Mouse (Mus musculus) heart, postnatal 25 days (tissue): Measurements from ENCODE around the gene Col25a1. TPM values are rescaled to one million over a fixed set of nuclear protein-coding genes. Genes with fewer than 3 reads are reported as not detected.

ENCODE experiments used
- DNase-seq: peaks from one replicate; pipeline ENCODE4 v3.0.0; 2022; ENCODE audit warnings: low spot score
- intact Hi-C: fragments of 180-260 bp; cut with DNase I; formaldehyde crosslinking; loops from one replicate; pipeline ENCODE4 v1.15.1; 2025
- total RNA-seq, 2 experiments: library from RNA; stranded (reverse); gene quantifications; 2 replicates each; pipeline ENCODE4 v1.2.3; 2021

Gene Col25a1
- total RNA-seq, 2 experiments from 2014 or later, result 0.36 to 0.42 TPM

DNA sequence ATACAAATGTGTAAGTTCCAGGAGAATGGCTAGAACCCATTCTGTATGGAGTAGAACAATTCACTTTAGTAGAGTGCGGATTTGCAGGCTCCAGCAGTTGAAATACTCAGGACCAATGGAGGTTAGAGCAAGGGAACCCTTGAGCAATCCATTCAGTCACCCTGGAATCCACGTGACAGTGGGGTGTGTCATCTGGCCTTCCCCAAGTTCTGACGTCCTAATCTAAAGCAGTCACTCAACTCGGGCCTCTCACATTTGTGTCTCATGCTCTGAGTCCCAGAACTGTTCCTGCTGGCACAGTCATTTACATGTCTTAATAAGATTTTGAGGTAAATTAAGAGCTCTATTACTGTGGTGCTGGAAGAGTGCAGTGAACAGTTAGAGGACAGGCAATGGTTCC is 28.6 kb downstream of the Col25a1 start:
- intact Hi-C loops, result no loop called here
- no peak for DNase-seq

DNA sequence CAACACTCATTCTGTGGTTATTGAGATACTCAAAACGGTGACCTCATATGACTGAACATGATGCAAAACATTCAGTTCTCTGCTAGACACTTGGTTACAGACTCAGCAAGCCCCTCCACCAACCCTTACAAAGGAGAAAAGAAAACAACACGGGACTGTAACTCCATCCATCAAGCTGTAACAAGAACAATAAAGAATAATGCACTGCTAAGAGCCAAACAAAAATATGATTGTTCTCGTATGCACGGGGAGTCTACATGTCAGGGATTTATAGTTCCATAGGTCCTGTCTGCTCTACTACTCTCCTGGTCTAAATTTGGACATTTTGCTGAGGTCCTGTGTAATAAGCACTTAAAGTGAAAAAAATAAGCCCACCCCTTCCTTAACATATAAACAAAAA is 29.6 kb downstream of the Col25a1 start:
- intact Hi-C loops, result no loop called here
- no peak for DNase-seq

DNA sequence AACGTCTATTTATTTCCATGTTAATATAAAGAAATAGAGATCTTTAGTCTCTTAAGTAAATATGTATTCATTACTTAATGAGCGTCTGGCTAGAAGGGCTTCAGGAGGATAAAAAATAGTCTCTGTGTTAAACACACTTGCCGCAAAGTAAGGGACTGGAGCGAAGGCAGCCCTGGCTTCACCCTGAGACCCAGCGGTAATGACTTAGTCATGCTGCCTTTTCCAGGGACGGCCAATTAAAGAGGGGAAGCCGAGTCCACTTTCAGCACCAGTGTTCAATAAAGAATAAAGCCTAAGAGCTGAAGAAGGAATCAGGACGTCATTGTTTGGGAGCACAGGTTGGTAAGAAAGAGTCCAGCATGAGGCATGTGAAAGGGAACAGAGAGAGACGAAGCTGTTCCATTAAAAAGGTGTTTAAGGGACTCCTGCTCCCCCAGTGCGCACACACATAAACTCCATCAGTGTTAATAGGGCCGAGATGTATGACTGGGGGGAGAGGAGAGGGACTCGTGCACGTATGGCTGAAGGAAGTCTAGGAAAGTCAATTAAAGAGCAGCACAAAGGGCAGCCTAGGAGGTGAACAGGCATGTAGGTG is 30.1 kb downstream of the Col25a1 start:
- intact Hi-C loops, result no loop called here
- DNase-seq, result no peak

DNA sequence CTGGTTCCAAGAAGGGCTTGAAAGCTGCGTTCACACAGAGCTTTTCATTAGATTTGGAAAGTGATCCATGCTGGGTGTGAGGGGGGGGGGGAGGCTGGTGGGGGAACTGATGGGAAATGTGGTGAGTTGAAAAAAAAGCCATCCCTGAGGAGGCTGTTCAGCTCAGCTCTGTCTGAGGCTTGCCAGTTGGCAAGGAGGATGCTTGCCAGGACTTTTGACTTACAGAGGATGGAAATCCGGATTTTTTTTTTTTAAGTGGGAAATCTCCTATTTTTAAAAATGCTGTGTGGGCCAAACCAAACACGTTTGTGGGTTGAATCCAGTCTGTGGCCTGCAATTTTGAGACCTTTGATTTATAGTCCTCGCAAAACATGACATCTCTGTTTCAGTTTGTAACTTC is 35.6 kb downstream of the Col25a1 start:
- DNase-seq, result no peak
- intact Hi-C loops, result no loop called here

DNA sequence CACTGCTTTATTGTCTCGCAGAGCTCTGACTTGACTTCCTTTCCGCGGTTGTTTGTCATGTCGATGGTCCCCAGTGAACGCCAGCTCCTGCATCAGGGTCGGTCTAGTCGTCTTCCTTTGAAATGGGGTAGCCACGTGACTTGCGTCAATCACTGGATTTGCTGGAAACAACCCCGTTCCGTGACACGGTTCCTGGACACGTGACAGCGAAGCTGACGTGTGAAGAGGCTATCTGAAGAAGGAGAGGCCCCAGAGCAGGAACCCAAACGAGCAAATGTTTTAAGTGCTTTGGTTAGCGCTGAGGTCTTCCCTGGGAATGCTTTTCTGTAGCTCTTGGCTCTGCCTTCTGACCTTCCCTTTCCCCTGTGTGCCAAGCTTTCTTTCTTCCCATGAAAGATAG is 41.5 kb downstream of the Col25a1 start:
- intact Hi-C loops, result no loop called here
- peak; percentile 44 for DNase-seq

DNA sequence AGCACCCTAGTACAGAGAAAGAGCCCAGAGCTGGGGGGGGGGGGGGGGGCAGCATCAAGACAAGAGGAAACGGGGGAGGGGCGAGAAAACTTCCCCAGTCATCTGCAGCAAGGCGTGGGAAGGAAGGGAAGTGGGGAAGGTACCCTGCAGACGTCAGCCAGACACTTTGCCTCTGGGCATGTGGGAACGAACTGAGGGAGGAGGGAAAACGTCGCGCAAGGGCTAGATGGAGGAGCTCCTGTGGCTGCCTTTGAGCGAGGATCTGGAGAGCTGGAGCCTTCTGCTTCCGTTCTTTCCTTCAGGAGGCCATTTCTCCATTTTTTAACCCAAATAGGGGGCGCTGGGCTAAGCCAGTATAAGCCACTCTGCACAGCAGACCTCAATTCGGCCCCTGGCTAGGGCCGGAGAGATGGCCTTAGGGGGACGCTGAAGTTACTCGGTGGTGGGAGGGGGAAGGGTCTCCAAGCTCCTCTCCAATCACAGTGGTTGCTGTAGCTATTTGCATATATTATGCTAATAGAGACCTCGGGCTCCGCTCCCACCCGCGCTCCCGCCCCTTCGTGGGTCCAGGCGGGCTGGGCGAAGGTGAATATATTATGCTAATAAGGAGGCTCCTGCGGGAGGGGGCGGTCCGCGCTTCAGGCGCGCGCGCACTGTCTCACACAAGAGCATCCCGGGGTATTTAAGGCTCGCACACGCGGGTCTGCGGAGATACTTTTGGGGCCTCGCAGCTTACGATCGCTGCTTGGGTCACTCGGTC is 49.1 kb downstream of the Col25a1 start:
- DNase-seq, result peak; percentile 64
- intact Hi-C loops, result loop anchor here (10.0 kb wide), 2 partner anchors 304 to 514 kb away; no protein-coding TSS in a partner anchor

DNA sequence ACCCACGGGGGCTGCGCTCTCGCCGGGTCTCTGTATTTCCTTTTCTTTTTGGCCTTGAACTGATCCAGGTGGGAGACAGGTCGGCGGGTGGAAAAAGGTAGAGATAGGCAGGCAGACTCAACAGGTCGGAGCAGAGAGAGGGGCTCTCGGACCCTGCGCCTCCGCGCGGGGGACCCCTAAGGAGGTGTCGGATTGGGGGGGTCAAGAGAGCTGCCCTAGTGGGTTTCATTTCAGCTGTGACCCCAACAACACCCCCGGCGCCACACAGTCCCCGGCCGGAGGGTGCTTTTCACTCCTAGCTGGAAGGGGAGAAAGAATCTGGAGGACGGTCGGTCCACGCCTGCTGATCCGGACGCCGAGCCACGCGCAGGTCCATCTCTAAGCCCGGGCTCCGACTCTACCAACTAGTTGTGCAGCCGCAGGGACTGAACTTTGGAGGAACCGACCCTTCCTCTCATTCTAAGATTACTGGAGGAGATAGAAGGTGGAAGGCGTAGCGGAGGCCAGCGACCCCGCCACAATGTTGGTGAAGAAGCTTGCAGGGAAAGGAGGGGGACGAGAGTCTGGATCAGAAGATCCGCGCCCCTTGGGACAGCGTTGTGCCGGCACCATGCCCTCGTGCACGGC is 49.8 kb downstream of the Col25a1 start:
- DNase-seq, result no peak
- intact Hi-C loops, result loop anchor here (10.0 kb wide), 2 partner anchors 304 to 514 kb away; no protein-coding TSS in a partner anchor

DNA sequence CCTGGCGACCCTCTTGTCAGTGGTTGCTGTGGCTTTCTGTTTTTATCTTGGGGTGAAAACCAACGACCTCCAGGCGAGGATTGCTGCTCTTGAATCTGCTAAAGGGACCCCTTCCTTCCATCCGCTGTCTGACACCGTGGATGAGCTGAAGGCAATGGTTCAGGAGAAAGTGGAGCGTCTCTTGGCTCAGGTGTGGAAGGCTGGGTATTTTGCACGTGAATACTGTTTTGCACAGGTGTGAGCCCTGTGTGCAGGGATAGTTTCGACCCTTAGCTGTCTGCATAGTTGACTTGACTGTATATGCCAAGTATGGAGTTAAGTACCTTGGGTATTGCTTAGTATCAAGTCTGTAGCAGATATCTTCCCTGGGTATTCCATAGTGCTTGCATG is 50.3 kb downstream of the Col25a1 start:
- no peak for DNase-seq
- intact Hi-C loops, result loop anchor here (10.0 kb wide), 2 partner anchors 303 to 513 kb away; no protein-coding TSS in a partner anchor

DNA sequence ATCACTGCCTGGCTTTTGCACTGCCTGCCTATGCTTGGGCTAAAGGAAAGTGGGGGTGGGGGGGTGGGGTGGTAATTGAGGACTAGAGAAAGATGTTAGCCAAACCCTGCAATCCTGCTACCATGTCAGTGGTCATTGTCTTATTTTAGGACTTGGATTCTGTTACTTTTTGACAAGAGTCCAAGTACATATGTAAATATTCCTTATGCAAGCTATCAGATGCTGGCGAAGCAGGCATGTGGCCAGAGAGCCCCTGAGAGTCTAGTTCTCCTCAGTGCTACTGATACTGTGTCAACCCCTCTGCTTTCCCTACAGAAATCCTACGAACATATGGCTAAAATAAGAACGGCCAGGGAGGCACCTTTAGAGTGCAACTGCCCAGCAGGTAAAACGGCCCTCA is 51.1 kb downstream of the Col25a1 start:
- no peak for DNase-seq
- intact Hi-C loops, result loop anchor here (10.0 kb wide), 2 partner anchors 302 to 512 kb away; no protein-coding TSS in a partner anchor

DNA sequence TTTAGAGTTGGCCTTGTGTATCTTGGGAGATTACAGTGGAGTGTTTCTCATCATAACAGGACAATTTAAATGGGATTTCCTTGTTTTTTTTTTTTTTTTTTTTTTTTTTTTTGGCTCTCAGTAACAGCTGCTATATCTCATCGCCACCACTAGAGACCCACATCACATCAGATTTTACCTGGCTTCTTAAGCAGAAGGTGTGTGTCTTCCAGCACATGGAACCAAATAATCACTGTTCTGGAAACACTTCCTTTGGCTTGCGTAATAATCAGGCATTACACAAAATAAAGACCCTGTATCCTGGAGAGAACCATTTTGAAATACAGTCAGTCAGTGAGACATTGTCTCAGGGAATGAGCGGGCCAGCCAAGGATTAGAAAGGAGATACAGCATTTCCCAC is 53.8 kb downstream of the Col25a1 start:
- intact Hi-C loops, result loop anchor here (5.0 to 10.0 kb wide), 3 partner anchors 300 to 510 kb away; no protein-coding TSS in a partner anchor

DNA sequence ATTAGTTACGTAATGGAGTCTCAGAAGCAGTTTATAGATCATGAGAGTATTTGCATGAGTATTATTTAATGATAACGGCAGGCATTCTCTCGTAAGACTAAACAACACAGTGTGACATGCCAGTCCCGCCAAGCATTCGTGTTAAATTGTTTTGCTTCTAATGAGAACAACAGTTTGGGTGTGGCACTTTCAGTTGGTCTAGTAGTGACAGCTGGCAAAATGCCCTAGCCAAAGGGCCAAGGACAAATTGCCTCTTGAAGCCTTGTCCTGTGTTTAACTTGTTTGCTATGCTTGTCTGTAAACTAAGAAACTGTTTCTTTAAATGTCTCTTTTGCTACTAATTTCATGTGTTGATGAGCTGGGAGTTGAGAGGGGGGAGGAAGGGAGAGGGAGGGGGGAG is 56.3 kb downstream of the Col25a1 start:
- intact Hi-C loops, result loop anchor here (5.0 to 10.0 kb wide), 3 partner anchors 297 to 507 kb away; no protein-coding TSS in a partner anchor
- DNase-seq, result no peak

More for the DNA sequence above, 53.8 kb downstream of the Col25a1 start:
- no peak for DNase-seq

DNA sequence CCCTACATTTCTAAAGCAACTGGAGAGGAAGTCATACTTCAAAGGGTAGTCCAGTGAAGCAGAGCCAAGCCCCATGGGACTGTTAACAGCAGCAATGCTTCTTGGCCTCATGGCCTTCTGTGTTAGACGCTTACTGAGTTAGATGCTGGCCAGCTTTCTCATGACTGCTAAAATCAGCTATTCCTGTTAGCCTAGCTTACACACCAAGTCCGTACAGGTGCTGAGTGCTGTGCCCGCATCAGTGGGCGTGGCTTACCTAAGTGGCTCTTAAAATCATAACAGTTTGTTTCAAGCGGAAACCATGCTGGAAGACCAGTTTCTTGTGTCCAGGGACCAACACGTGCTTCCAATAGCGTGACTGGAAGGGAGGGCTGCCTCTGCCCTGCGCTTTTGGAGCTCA is 62.1 kb downstream of the Col25a1 start:
- intact Hi-C loops, result no loop called here
- DNase-seq, result no peak

DNA sequence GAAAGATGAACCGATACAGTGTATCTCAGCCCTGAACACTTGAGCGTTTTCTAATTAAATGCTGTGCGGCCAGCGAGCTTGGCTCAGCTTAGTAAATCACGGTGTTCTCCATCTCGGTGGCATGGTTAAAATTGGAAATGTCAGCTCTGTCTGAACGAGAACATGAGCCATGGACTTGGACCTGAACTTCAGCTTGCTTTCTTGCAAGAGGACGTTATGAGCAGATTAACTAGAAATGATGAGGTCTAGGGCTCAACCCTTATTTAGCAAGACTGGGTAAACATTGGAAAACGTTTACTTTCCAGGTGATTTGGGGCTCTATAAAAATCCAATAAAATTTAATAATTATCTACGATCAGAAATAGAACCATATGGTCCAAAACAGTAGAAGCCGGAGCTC is 83.3 kb downstream of the Col25a1 start:
- no peak for DNase-seq
- intact Hi-C loops, result no loop called here

DNA sequence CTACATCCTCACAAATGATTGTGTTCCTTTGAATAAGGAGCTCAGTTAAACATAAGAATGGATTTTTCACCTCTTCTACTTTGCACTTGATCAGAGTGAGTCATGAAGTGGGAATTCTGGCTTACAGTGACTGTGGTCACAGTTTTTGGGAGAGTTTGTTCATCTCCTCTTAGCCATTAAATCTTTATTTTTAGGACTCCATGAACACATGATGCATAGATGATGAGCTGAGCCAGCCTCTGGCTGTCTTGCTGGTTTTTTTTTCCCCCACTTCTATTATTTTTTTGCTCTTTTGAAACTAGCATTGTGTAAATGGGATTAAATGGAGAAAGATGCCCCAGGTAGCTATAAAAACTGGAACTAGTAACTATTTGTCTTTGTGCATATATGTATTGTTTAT is 84.8 kb downstream of the Col25a1 start:
- DNase-seq, result no peak
- intact Hi-C loops, result no loop called here

DNA sequence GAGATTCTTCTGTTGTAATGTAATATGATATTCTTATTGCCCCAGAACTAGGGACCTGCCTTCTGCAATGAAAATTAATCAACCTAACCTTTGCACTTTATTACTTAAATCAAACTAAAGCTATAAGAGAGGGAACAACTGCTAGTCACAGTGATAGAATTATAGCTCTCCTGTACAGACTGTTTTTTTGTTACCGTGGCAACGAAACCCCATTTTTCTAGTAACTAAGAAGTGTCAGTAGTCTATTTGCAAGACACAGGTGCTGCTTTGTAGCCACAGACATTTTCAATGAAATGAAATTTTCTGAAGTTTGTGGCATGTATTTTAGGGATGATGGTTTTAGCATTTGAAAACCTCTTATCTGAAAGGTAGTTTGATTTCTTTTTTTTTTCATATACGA is 85.3 kb downstream of the Col25a1 start:
- DNase-seq, result no peak
- intact Hi-C loops, result no loop called here

DNA sequence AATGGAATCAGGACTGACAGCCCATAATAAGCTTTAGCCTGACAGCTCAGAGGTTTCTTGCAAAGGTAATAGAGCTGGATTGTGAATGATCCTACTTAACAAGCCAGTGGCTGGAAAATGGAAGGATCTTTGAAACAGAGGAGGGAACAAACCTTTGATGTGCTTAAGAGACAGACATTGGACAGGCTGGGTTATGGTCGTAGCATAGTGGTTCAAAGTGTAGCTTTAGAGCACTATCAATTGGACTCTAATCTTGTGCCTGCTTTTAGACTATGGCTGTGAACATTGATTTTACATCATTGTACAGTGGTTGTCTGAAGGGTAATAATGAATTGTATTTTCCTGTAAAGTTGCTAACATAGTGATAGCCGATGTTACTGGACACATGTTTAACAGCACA is 86.4 kb downstream of the Col25a1 start:
- intact Hi-C loops, result no loop called here
- DNase-seq, result no peak

DNA sequence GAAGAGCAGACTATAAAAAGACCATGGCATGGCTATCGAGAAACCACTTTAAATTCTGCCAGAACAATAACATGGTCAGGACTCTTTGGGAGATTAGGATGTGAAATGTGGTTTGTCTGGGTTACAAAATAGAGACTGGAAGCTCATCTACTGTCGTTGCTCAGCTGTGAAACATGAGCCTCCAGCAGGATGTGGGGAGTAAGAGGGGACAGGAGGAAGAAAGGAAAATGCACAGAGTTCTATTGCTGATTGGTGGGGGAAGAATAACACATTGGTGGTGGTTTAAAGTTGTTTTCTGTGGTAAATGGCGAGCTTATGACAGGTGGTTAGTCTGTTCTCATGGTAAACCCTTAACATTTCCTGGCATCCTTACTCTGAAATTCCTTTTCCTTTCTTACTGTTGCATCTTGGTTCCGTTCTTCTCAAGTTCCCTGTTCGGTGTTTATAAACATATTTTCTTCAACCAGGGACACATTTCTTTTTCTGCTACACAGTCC is 87.0 kb downstream of the Col25a1 start:
- intact Hi-C loops, result no loop called here
- DNase-seq, result no peak

DNA sequence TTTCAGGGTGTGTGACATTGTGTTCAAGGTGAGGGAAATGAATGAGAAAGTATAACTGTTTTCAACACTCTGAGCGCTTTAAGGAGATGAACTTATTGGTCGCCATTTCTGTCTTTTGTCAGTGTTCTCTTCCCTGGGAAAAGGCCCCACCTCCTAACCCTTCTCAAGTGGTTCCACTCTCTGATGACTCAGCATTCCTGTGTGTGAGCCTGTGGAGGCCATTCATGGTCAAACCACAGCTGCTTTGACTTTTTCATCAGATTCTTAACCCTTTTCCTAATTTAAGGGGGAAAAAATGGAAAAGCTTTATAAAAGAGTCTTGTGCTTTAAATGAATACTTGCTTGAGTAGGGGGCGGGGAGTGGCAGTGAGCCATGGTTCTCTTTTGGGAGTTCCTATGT is 89.5 kb downstream of the Col25a1 start:
- no peak for DNase-seq
- intact Hi-C loops, result no loop called here

DNA sequence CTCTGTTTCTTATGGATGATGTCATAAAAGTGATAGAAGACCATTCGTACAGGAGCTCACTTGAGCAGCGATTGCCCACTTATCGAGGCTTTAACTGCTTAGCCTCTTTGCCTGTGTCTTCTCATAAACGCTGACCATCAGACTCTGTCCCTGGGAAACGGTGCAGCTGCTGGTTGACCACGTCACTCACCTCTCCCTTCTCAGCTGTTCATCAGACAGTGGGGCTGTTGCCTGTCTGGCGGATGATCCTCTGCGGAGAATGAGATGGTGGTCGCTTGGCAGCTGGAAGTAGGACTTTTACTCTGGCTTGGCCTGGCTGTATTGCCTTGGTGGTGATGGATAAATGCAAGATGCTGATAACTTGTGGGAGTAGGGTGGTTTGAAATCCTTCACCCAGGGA is 96.9 kb downstream of the Col25a1 start:
- no peak for DNase-seq
- intact Hi-C loops, result no loop called here

DNA sequence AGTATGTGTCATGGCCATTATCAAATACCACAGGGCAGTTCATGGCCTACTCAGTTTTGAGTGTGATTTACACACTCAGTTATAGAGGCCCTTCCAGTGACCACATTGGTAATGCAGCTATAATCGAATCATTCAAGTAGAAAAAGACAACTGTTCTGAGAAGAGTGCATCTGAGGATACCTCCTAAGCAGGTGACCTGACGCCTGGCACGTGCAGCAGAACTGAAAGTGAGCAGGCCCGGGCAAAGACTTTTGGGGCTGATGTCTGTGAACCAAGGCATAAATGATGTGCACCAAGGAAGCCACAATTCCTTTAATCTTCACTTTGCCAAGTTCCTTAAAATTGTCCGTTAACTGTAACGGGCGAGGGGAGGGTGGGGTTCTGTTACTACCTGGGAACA is 101.6 kb downstream of the Col25a1 start:
- DNase-seq, result no peak
- intact Hi-C loops, result no loop called here

DNA sequence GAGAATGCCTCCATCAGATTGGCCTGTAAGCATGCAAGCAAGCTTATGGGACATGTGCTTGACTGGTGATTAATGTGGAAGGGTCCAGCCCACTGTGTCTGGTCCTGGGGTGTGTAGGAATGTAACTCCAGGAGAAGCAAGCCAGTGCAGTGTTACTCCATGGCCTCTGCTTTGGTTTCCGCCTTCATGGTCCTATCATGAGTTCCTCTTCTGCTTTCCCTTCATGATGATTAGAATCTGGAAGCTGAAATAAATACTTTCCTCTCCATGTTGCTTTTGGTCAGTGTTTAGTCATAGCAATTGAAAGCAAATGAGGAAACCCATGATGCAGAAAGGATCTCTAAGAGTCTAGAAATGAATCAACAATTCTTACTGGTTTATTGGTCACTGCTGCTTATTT is 103.9 kb downstream of the Col25a1 start:
- intact Hi-C loops, result no loop called here
- DNase-seq, result no peak
